Mouse (Mus musculus) frontal cortex, postnatal 25 days (tissue): ENCODE measurements around the gene Trp63.
"Not testable (repeated sequence)": the region's sequence is repeated elsewhere in the genome, so short reads cannot be mapped to it uniquely, and the experiment has no call there.

Experiments used
- DNase-seq, 2 experiments: peaks; one replicate each; pipeline ENCODE4 v3.0.0; 2022; ENCODE audit warnings: low spot score in 2 of 2

The Trp63 gene

GRCm38 (mm10) chr16:25683531-25684248 is at the start of gene Trp63:
Gene Trp63 (plus strand): TSS chr16:25683763.
- no peak for DNase-seq

- not testable (repeated sequence) for DNase-seq
Measured at GRCm38 (mm10) chr16:25644716-25645115, 38.8 kb upstream of the Trp63 start.

- DNase-seq: no peak
Measured at GRCm38 (mm10) chr16:25660510-25661235, 22.9 kb upstream of the Trp63 start.

GRCm38 (mm10) chr16:25663116-25663515 is 20.4 kb upstream of the Trp63 start:
- no peak for DNase-seq

- DNase-seq: no peak
Measured at GRCm38 (mm10) chr16:25673861-25674440, 9.6 kb upstream of the Trp63 start.

- DNase-seq: no peak
Measured at GRCm38 (mm10) chr16:25680369-25680768, 3.2 kb upstream of the Trp63 start.

- DNase-seq: no peak
Measured at GRCm38 (mm10) chr16:25682533-25682932, 1.0 kb upstream of the Trp63 start.

GRCm38 (mm10) chr16:25684572-25684971 is 1.0 kb downstream of the Trp63 start:
- no peak for DNase-seq

GRCm38 (mm10) chr16:25690612-25691011 is 7.0 kb downstream of the Trp63 start:
- no peak for DNase-seq

GRCm38 (mm10) chr16:25701252-25701651 is 17.7 kb downstream of the Trp63 start:
- no peak for DNase-seq

GRCm38 (mm10) chr16:25706260-25706659 is 22.7 kb downstream of the Trp63 start:
- DNase-seq: no peak

GRCm38 (mm10) chr16:25715790-25716189 is 32.2 kb downstream of the Trp63 start:
- DNase-seq: no peak

- DNase-seq: no peak
Measured at GRCm38 (mm10) chr16:25723131-25723530, 39.6 kb downstream of the Trp63 start.

- no peak for DNase-seq
Measured at GRCm38 (mm10) chr16:25727001-25727400, 43.4 kb downstream of the Trp63 start.

- no peak for DNase-seq
Measured at GRCm38 (mm10) chr16:25727957-25728506, 44.5 kb downstream of the Trp63 start.

- no peak for DNase-seq
Measured at GRCm38 (mm10) chr16:25736912-25737311, 53.3 kb downstream of the Trp63 start.

GRCm38 (mm10) chr16:25737623-25738050 is 54.1 kb downstream of the Trp63 start:
- no peak for DNase-seq

- DNase-seq: no peak
Measured at GRCm38 (mm10) chr16:25746807-25747206, 63.2 kb downstream of the Trp63 start.

GRCm38 (mm10) chr16:25751866-25752265 is 68.3 kb downstream of the Trp63 start:
- DNase-seq: no peak

GRCm38 (mm10) chr16:25758108-25758507 is 74.5 kb downstream of the Trp63 start:
- no peak for DNase-seq

- DNase-seq: no peak
Measured at GRCm38 (mm10) chr16:25765549-25765948, 82.0 kb downstream of the Trp63 start.

GRCm38 (mm10) chr16:25774611-25775010 is 91.0 kb downstream of the Trp63 start:
- no peak for DNase-seq
